Mouse (Mus musculus) small intestine, adult 2 months (tissue): ENCODE measurements around the gene 1520401A03Rik.

Experiments
- CTCF ChIP-seq: fragments of 200-500 bp; IDR thresholded peaks from 2 replicates; pipeline ENCODE4 v1.5.1; 2012; ENCODE audit warnings: low read depth, mild to moderate bottlenecking, control low read depth, inconsistent platforms, low read length, moderate library complexity, mixed read lengths; ENCODE audit not compliant: insufficient replicate concordance, insufficient read length; ENCODE audit errors: extremely low read depth
- POLR2A ChIP-seq: fragments of 200-500 bp; IDR thresholded peaks from 2 replicates; pipeline ENCODE4 v1.6.1; 2012; ENCODE audit warnings: low read depth, mild to moderate bottlenecking, control low read depth, inconsistent platforms, low read length, moderate library complexity

DNA sequence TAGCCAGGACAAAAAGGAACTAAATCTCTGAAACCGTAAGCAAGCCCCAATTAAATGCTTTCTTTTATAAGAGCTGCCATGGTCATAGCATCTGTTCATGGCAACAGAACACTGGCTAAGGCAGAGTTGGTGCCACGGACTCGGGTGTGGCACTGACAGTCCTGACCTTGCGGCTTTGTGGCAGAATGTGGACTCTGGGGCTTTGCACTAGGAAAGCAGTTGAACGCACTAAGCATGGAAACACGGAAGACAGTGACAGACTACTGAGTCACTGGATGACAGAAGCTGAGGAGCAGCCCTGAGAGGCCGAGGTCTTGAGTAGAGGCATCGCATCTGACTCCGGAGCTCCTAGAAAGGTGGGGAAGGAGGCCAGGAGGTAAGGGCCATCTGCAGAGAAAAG lies 35.0 kb upstream of the 1520401A03Rik start:
- TF ChIP-seq CTCF (no peak), POLR2A (no peak)
